Comparison of ENCODE assay signal across 10 mouse cellular contexts in the genomic region with DNA sequence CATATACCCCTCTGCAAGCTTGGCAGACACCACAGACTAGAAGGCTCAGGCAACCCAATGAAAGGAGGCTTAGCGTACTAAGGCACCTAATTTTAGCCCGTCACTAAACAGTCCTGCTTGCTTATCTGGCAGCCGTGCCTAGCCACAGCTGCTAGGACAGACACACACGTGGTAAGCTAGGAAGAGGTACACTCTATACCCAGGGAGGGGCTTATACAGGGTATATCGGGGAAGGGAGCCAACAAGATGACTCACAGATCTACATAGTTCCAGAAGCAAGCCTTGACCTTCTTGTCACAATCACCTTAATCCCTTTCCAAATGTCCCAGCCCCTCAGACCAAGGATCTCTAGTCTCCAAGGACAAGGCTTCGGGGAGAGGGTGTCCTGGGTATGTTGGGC. TPM values are rescaled to one million over a fixed set of nuclear protein-coding genes. Genes with fewer than 3 reads are reported as not detected.
DNase-seq lines count a peak whose midpoint lies in the region; ATAC-seq and TF ChIP-seq lines count a peak whose summit lies in the region.
"Had no signal": no experiment of that assay in that cellular context is flagged by ENCODE, and none has a peak within 500 bp of the region (broad histone marks: within the 10 kb centered on the region; RNA-seq: fewer than 3 reads in every experiment).

No protein-coding gene starts in this region.

- no peak overlapping the region for H3K4me2 ChIP-seq in lung, embryonic 16.5 days (ENCODE audit: low read depth, low read length)
- no peak overlapping the region for H3K4me2 ChIP-seq in embryonic facial prominence, embryonic 15.5 days (replicated peaks)
- peak overlapping the region; percentile 53 for H3K4me2 ChIP-seq in heart, postnatal 0 days (ENCODE audit: low read depth, low read length)
- H3K4me2 ChIP-seq in stomach, embryonic 16.5 days (ENCODE audit: low read depth, low read length) = no peak overlapping the region

- no peak for DNase-seq in lung, adult 18-20 months
- DNase-seq in heart, postnatal 0 days (ENCODE audit: low spot score) = peak; percentile 89
- DNase-seq in kidney, postnatal 14 days = no peak
- no peak for DNase-seq in frontal cortex, postnatal 25 days (ENCODE audit: low spot score in 2 of 2)
- DNase-seq: lung, postnatal 36 days; thymus, postnatal 25 days had no signal

- 50% methylated on average over 6 of the region's 6 CpGs for WGBS in lung, embryonic 16.5 days
- 56% methylated on average over 6 of the region's 6 CpGs for WGBS in embryonic facial prominence, embryonic 15.5 days
- WGBS in heart, postnatal 0 days = 15% methylated on average over 6 of the region's 6 CpGs
- 47% methylated on average over 6 of the region's 6 CpGs for WGBS in stomach, embryonic 16.5 days

- H3K4me1 ChIP-seq in lung, embryonic 16.5 days (replicated peaks; ENCODE audit: control insufficient read depth, insufficient read depth, low read length) = no peaks in the 10 kb centered on the region; the same call in 1 of the 2 replicates
- peaks cover 10% of the 10 kb centered on the region for H3K4me1 ChIP-seq in embryonic facial prominence, embryonic 15.5 days
- peaks cover 15% of the 10 kb centered on the region for H3K4me1 ChIP-seq in heart, postnatal 0 days (ENCODE audit: control insufficient read depth, insufficient read depth)
- H3K4me1 ChIP-seq in stomach, embryonic 16.5 days (ENCODE audit: control insufficient read depth, insufficient read depth, low read length) = peaks cover 5% of the 10 kb centered on the region

- TF ChIP-seq CTCF in heart, postnatal 0 days (IDR thresholded peaks at IDR 0.05; ENCODE audit: low read depth) = no peak

- peak; percentile 69; the same call in 1 of the 2 replicates for TF ChIP-seq EP300 in heart, postnatal 0 days (IDR thresholded peaks at IDR 0.05; ENCODE audit: low read depth)

- H3K27ac ChIP-seq in lung, embryonic 16.5 days (ENCODE audit: low read length) = no peak overlapping the region
- H3K27ac ChIP-seq in embryonic facial prominence, embryonic 15.5 days (replicated peaks) = 0 out of 2 replicates have a peak overlapping the region, but pooled peaks have one; percentile 39
- H3K27ac ChIP-seq in heart, postnatal 0 days (ENCODE audit: low read depth) = peak overlapping the region; percentile 91
- H3K27ac ChIP-seq in stomach, embryonic 16.5 days (ENCODE audit: low read length) = no peak overlapping the region
- H3K27ac ChIP-seq: hindbrain, postnatal 0 days had no signal

- H3K9ac ChIP-seq in lung, embryonic 16.5 days (ENCODE audit: low read length) = no peak overlapping the region
- no peak overlapping the region for H3K9ac ChIP-seq in embryonic facial prominence, embryonic 15.5 days
- 0 out of 2 replicates have a peak overlapping the region, but pooled peaks have one; percentile 8 for H3K9ac ChIP-seq in heart, postnatal 0 days (replicated peaks; ENCODE audit: low read depth, low read length)
- H3K9ac ChIP-seq in stomach, embryonic 16.5 days (ENCODE audit: low read length) = no peak overlapping the region

- no peaks in the 10 kb centered on the region for H3K27me3 ChIP-seq in lung, embryonic 16.5 days (ENCODE audit: control insufficient read depth, insufficient read depth, low read depth, low read length)
- H3K27me3 ChIP-seq in embryonic facial prominence, embryonic 15.5 days = no peaks in the 10 kb centered on the region
- H3K27me3 ChIP-seq in heart, postnatal 0 days (ENCODE audit: control insufficient read depth, insufficient read depth, low read length) = no peaks in the 10 kb centered on the region
- no peaks in the 10 kb centered on the region for H3K27me3 ChIP-seq in stomach, embryonic 16.5 days (ENCODE audit: control insufficient read depth, insufficient read depth, low read length)

- H3K9me3 ChIP-seq in lung, embryonic 16.5 days (ENCODE audit: control insufficient read depth, low read length) = no peaks in the 10 kb centered on the region
- no peaks in the 10 kb centered on the region for H3K9me3 ChIP-seq in embryonic facial prominence, embryonic 15.5 days (replicated peaks)
- H3K9me3 ChIP-seq in heart, postnatal 0 days (replicated peaks; ENCODE audit: control insufficient read depth, low read length) = no peaks in the 10 kb centered on the region
- H3K9me3 ChIP-seq in stomach, embryonic 16.5 days (replicated peaks; ENCODE audit: control insufficient read depth, low read length) = no peaks in the 10 kb centered on the region

- no peak overlapping the region for H3K4me3 ChIP-seq in lung, embryonic 16.5 days (ENCODE audit: low read length)
- no peak overlapping the region for H3K4me3 ChIP-seq in embryonic facial prominence, embryonic 15.5 days (replicated peaks)
- H3K4me3 ChIP-seq in heart, postnatal 0 days (ENCODE audit: low read depth, low read length) = peak overlapping the region; percentile 13; the same call in 1 of the 2 replicates
- no peak overlapping the region for H3K4me3 ChIP-seq in stomach, embryonic 16.5 days (replicated peaks; ENCODE audit: low read length)

- peaks cover 14% of the 10 kb centered on the region for H3K36me3 ChIP-seq in lung, embryonic 16.5 days (ENCODE audit: control insufficient read depth, insufficient read depth, low read length)
- peaks cover 43% of the 10 kb centered on the region for H3K36me3 ChIP-seq in embryonic facial prominence, embryonic 15.5 days
- H3K36me3 ChIP-seq in heart, postnatal 0 days (replicated peaks; ENCODE audit: control insufficient read depth, insufficient read depth, low read length) = peaks cover 62% of the 10 kb centered on the region
- H3K36me3 ChIP-seq in stomach, embryonic 16.5 days (ENCODE audit: control insufficient read depth, insufficient read depth, low read length) = peaks cover 24% of the 10 kb centered on the region

- ATAC-seq in lung, embryonic 16.5 days (ENCODE audit: low read depth) = peak; percentile 49; the same call in 1 of the 2 replicates
- ATAC-seq in embryonic facial prominence, embryonic 15.5 days (ENCODE audit: insufficient number of reproducible peaks, low FRiP score, low TSS enrichment, low read depth) = peak; percentile 39; the same call in 1 of the 2 replicates
- peak; percentile 94 for ATAC-seq in heart, postnatal 0 days (ENCODE audit: insufficient read depth, low read depth)
- ATAC-seq in stomach, embryonic 16.5 days (ENCODE audit: insufficient read depth, low FRiP score) = peak; percentile 74; the same call in 1 of the 2 replicates
- ATAC-seq: hindbrain, postnatal 0 days had no signal

RNA-seq across cellular contexts. Expression of gene Akap1, which starts 23.0 kb away (rescaled TPM):
- polyA plus RNA-seq in lung, embryonic 16.5 days (2015; fragmentation: Nextera tagmentation; extraction: Ambion mirVana) = 19.0 and 19.3 TPM in 2 replicates
- polyA plus RNA-seq in embryonic facial prominence, embryonic 15.5 days (2015; fragmentation: Nextera tagmentation; extraction: Ambion mirVana) = 20.2 and 20.9 TPM in 2 replicates
- total RNA-seq in heart, postnatal 0 days (2014; rRNA removed; ENCODE audit: low replicate concordance) = 125 and 144 TPM in 2 replicates
- polyA plus RNA-seq in heart, postnatal 0 days (2015; fragmentation: Nextera tagmentation; extraction: Ambion mirVana) = 51.4 and 54.0 TPM in 2 replicates
- polyA plus RNA-seq in stomach, embryonic 16.5 days (2015; fragmentation: Nextera tagmentation; extraction: Ambion mirVana) = 28.5 and 30.9 TPM in 2 replicates

Comparison
In these comparisons a context has a peak if more than half of its experiments do, and no peak if none do; other contexts are left out.
1. ATAC-seq: peak in every context shown above with its lines; median percentile 94 in heart, postnatal 0 days; 74 in stomach, embryonic 16.5 days; 49 in lung, embryonic 16.5 days; 39 in embryonic facial prominence, embryonic 15.5 days.
2. H3K27ac ChIP-seq: peak in embryonic facial prominence, embryonic 15.5 days (single experiment) and heart, postnatal 0 days (single experiment); none in lung, embryonic 16.5 days (single experiment) and stomach, embryonic 16.5 days (single experiment).